Mouse (Mus musculus): ENCODE results near the gene Dio2. TPM values are rescaled to one million over a fixed set of nuclear protein-coding genes. Genes with fewer than 3 reads are reported as not detected.

Dio2 gene
- polyA plus RNA-seq, 1 experiment from 2014 or later: 1.4 TPM

DNA sequence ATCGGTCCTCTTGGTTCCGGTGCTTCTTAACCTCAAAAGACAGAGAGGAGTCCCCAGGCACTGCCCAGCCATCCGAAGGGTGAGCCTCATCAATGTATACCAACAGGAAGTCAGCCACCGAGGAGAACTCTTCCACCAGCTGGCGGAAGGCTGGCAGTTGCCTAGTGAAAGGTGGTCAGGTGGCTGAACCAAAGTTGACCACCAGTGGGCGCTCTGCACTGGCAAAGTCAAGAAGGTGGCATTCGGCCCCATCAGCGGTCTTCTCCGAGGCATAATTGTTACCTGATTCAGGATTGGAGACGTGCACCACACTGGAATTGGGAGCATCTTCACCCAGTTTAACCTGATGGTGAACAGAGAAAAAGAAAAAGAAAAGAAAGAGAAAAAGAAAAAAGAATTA, 8.6 kb downstream of the Dio2 start:
- Histone ChIP-seq H3K36me3 (ENCODE audit: control insufficient read depth, insufficient read depth) (no peaks in the 10 kb centered on the region), H3K4me3 (replicated peaks; ENCODE audit: low read length) (no peak overlapping the region), H3K9me3 (ENCODE audit: control insufficient read depth, low read length) (no peaks in the 10 kb centered on the region), H3K27me3 (replicated peaks; ENCODE audit: control insufficient read depth, insufficient read depth, low read length) (no peaks in the 10 kb centered on the region), H3K27ac (ENCODE audit: low read length) (no peak overlapping the region), H3K9ac (replicated peaks; ENCODE audit: low read depth, low read length) (no peak overlapping the region), H3K4me2 (ENCODE audit: low read length) (no peak overlapping the region), H3K4me1 (replicated peaks; ENCODE audit: control insufficient read depth, insufficient read depth, low read length) (peaks cover 7% of the 10 kb centered on the region)
- no peak for ATAC-seq
- 56% methylated on average over 10 of the region's 10 CpGs for WGBS

DNA sequence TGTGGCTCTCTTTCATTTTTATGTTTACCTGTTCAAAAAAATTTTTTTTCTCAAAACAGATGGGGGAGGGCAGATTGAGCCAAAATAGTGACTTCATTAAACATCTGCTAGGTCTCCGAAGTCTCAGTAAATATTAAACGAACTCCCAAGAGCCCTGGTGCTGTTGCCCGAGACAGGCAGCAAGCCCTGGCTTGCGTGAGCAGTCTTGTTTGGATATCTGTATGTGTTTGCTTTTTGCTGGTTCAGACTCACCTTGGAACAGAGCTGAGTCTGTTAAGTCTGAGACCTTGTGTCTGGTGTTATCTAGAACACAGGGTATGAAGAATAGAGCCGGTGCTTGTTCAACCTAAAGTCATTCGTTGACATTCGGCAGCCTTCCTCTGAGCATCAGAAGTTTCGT, 13.1 kb downstream of the Dio2 start:
- no peaks in the 10 kb centered on the region for H3K9me3 ChIP-seq (ENCODE audit: control insufficient read depth, low read length)
- no peak overlapping the region for H3K4me2 ChIP-seq (ENCODE audit: low read length)
- H3K36me3 ChIP-seq (ENCODE audit: control insufficient read depth, insufficient read depth): no peaks in the 10 kb centered on the region
- WGBS: 81% methylated on average over 8 of the region's 8 CpGs
- ATAC-seq: no peak
- no peak overlapping the region for H3K27ac ChIP-seq (ENCODE audit: low read length)
- H3K4me1 ChIP-seq (replicated peaks; ENCODE audit: control insufficient read depth, insufficient read depth, low read length): no peaks in the 10 kb centered on the region
- H3K27me3 ChIP-seq (replicated peaks; ENCODE audit: control insufficient read depth, insufficient read depth, low read length): no peaks in the 10 kb centered on the region
- H3K9ac ChIP-seq (replicated peaks; ENCODE audit: low read depth, low read length): no peak overlapping the region
- no peak overlapping the region for H3K4me3 ChIP-seq (replicated peaks; ENCODE audit: low read length)

DNA sequence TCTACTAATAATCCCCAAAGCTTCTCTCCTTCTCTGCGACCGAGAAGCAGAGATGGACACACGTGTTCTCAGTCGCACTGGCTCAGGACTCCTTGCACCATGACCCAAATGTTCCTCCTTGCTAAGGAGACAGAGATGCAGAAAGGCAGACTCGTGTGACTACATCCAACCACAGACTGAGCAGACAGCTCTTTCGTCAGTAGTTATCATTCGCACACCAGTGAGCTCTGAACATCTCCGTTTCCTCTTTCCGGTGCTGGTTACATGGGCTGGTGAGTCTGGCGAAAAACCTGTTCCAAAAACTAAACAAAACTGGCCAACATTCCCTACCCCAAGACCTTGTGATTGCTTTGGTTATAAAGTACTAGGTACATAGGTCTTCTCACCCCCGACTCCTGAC, 13.6 kb downstream of the Dio2 start:
- ATAC-seq: no peak
- no peaks in the 10 kb centered on the region for H3K9me3 ChIP-seq (ENCODE audit: control insufficient read depth, low read length)
- H3K9ac ChIP-seq (replicated peaks; ENCODE audit: low read depth, low read length): no peak overlapping the region
- H3K4me2 ChIP-seq (ENCODE audit: low read length): no peak overlapping the region
- WGBS: 88% methylated on average over 11 of the region's 11 CpGs
- H3K27ac ChIP-seq (ENCODE audit: low read length): no peak overlapping the region
- H3K27me3 ChIP-seq (replicated peaks; ENCODE audit: control insufficient read depth, insufficient read depth, low read length): no peaks in the 10 kb centered on the region
- H3K4me3 ChIP-seq (replicated peaks; ENCODE audit: low read length): no peak overlapping the region
- H3K4me1 ChIP-seq (replicated peaks; ENCODE audit: control insufficient read depth, insufficient read depth, low read length): no peaks in the 10 kb centered on the region
- H3K36me3 ChIP-seq (ENCODE audit: control insufficient read depth, insufficient read depth): no peaks in the 10 kb centered on the region

DNA sequence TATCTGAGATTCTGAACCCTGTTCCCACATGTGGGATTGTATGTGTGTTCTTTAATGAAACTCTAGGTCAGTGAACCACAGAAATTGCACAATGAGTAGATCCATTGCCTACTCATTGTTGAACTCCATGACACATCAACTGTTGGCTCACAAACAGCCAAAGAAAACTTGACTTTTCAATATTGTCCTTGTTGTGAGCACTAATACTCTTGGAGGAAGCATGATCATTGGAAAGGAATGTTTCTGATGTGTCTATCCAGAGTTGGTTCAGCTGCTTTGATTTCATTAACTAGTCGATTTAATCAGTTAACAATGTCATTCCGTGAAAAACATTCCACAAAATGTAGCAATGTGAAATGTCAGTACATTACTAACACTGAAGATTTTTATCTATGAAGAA, 44.1 kb downstream of the Dio2 start:
- Histone ChIP-seq H3K36me3 (ENCODE audit: control insufficient read depth, insufficient read depth) (no peaks in the 10 kb centered on the region), H3K27ac (ENCODE audit: low read length) (no peak overlapping the region), H3K4me2 (ENCODE audit: low read length) (no peak overlapping the region), H3K4me1 (replicated peaks; ENCODE audit: control insufficient read depth, insufficient read depth, low read length) (no peaks in the 10 kb centered on the region), H3K4me3 (replicated peaks; ENCODE audit: low read length) (no peak overlapping the region), H3K9ac (replicated peaks; ENCODE audit: low read depth, low read length) (no peak overlapping the region), H3K9me3 (ENCODE audit: control insufficient read depth, low read length) (no peaks in the 10 kb centered on the region), H3K27me3 (replicated peaks; ENCODE audit: control insufficient read depth, insufficient read depth, low read length) (no peaks in the 10 kb centered on the region)
- 83% methylated on average over 2 of the region's 2 CpGs for WGBS
- no peak for ATAC-seq
